Mouse (Mus musculus): ENCODE results near the gene Sel1l. TPM values are rescaled to one million over a fixed set of nuclear protein-coding genes. Genes with fewer than 3 reads are reported as not detected.

Gene Sel1l
- total RNA-seq, 2 experiments from 2014 or later, result 62.3 to 69.2 TPM

Small RNA genes lying within 50 kb of the gene (microRNA-seq; reads per million reads assigned to microRNA genes)
- gene Gm22015, result not detected

Other genes starting within 250 kb of the Sel1l start
- gene Ston2, start 60.8 kb downstream of the Sel1l start, total RNA-seq (2021), result 1 to 10 TPM; 4.0 to 4.5 TPM

Data from heart, postnatal 25 days (tissue).